Mouse (Mus musculus) heart, postnatal 0 days (tissue): ENCODE measurements around the gene Elk3.

ENCODE experiments used
- CTCF ChIP-seq: IDR thresholded peaks from 2 replicates; pipeline ENCODE4 v1.5.1; 2016; ENCODE audit warnings: antibody characterized with exemption, control low read depth, low read depth
- EP300 ChIP-seq: IDR thresholded peaks from 2 replicates; pipeline ENCODE4 v1.6.1; 2016; ENCODE audit warnings: antibody characterized with exemption, low read depth

- TF ChIP-seq EP300 = no peak
- no peak for TF ChIP-seq CTCF
Measured at GRCm38 (mm10) chr10:93287551-93288145, 23.3 kb downstream of the Elk3 start.
